Mouse (Mus musculus): ENCODE measurements around the gene Kif9.

- TF ChIP-seq CTCF (IDR thresholded peaks at IDR 0.05; ENCODE audit: borderline replicate concordance, insufficient read depth, low read length) = no peak
- no peak for TF ChIP-seq POLR2A (IDR thresholded peaks at IDR 0.05; ENCODE audit: low read depth, low read length)
Observed at GRCm38 (mm10) chr9:110568309-110568708, 91.6 kb downstream of the Kif9 start.
